Mouse (Mus musculus) small intestine, adult 2 months (tissue): Measurements from ENCODE around the gene Dock3.

ENCODE experiments used
- CTCF ChIP-seq: fragments of 200-500 bp; IDR thresholded peaks from 2 replicates; pipeline ENCODE4 v1.5.1; 2012; ENCODE audit warnings: low read depth, mild to moderate bottlenecking, control low read depth, inconsistent platforms, low read length, moderate library complexity, mixed read lengths; ENCODE audit not compliant: insufficient replicate concordance, insufficient read length; ENCODE audit errors: extremely low read depth
- POLR2A ChIP-seq: fragments of 200-500 bp; IDR thresholded peaks from 2 replicates; pipeline ENCODE4 v1.6.1; 2012; ENCODE audit warnings: low read depth, mild to moderate bottlenecking, control low read depth, inconsistent platforms, low read length, moderate library complexity

DNA sequence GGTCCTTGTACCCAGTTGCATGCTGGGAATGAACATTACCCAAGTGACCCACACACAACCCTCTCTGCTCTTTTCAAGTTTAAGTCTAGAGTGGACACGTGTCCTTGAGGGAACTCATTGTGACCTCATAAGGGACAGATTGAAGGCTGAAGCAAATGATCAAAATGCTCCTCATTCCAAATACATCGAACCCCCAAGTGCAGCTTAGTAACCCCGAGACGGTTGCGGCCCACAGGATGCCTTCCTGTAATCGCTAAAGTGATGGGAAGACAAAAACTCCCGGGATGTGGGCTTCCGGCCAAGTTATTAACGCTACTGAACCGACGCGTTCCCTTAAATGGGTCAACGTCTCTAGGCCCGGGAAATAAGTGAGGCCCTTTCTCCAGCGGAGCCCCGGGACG lies 340.4 kb downstream of the Dock3 start:
- no peak for TF ChIP-seq CTCF
- TF ChIP-seq POLR2A = no peak
